Mouse (Mus musculus) G1E (cell line): ENCODE measurements around the gene Lrrc8d.

Experiments used
- CTCF ChIP-seq: IDR thresholded peaks from 2 replicates; pipeline ENCODE4 v1.5.1; 2012; ENCODE audit warnings: low read depth, low read length, inconsistent platforms, mixed read lengths
- GATA2 ChIP-seq: IDR thresholded peaks from 2 replicates; pipeline ENCODE4 v1.6.1; 2012; ENCODE audit warnings: low read depth, low read length, inconsistent platforms, borderline replicate concordance
- POLR2AphosphoS5 ChIP-seq: IDR thresholded peaks from 2 replicates; pipeline ENCODE4 v1.6.1; 2012; ENCODE audit warnings: low read depth, low read length, inconsistent platforms; ENCODE audit not compliant: insufficient replicate concordance

- TF ChIP-seq CTCF (no peak), GATA2 (no peak), POLR2AphosphoS5 (no peak)
Measured at GRCm38 (mm10) chr5:105758866-105759265, 59.1 kb downstream of the Lrrc8d start.
